Mouse (Mus musculus) mature B cell (primary cell): ENCODE data around the gene Sprr2f.

ENCODE experiments used
- in situ Hi-C: fragments of 300-500 bp; cut with MboI; formaldehyde crosslinking; loops from 2 replicates; pipeline ENCODE4 v1.14.3; 2019

Sprr2f gene

DNA sequence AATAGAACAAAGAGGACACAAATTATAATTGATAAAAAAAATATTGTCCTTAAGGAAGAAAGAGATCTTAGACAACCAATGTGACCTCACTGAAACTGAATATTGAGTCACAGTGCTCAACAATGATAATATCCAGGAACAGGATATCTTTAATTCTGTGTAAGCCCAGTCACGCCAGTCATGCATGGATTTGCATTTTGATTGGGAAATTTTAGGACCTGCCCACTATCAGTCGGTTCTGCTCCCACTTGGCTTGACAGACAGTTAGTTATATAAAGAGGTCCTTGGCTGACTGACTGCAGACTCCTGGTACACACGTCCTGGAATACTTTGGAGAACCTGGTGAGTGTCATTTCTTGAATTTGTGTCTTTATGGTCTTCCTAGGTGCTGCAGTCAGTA, at the start of gene Sprr2f:
Sprr2f (plus strand) TSS at position 301 of the 400 bp plus-strand sequence.
- in situ Hi-C loops = no loop called here

GRCm38 (mm10) chr3:92316320-92316719, 48.7 kb upstream of the Sprr2f start, which contains the start of gene Sprr2b:
Gene Sprr2b, plus strand, starts transcription at chr3:92316620.
- in situ Hi-C loops = no loop called here

DNA sequence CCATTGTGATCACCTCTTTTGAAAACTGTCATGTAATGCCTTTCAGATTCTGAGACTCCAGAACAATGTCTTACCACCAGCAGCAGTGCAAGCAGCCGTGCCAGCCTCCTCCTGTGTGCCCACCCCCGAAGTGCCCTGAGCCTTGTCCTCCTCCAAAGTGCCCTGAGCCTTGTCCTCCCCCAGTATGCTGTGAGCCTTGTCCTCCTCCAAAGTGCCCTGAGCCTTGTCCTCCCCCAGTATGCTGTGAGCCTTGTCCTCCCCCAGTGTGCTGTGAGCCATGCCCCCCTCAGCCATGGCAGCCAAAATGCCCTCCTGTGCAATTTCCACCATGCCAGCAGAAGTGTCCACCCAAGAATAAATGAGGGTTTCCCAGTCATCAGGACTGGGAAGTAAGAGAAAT, 47.6 kb upstream of the Sprr2f start:
- in situ Hi-C loops = no loop called here

GRCm38 (mm10) chr3:92336278-92336677, 28.7 kb upstream of the Sprr2f start:
- in situ Hi-C loops = no loop called here

- in situ Hi-C loops = no loop called here
These were observed 26.1 kb upstream of the Sprr2f start, which contains the start of gene Sprr2d for GRCm38 (mm10) chr3:92338840-92339239. Gene Sprr2d, plus strand, starts transcription at chr3:92339140.

DNA sequence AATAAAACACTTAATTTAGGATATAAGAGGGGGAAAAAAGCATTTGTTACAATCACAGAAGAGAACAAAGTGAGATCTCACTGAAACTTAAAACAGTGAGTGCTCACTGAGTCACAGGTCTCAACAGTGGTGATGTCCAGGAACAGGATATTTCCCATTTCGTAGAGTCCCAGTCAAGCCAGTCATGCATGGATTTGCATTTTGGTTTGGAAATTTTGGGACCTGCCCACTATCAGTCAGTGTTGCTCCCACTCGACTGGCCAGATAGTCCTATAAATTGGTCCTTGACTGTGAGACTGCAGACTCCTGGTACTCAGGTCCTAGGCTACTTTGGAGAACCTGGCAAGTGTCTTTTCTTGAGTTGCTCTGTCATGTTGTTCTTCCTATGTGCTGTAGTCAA, 13.1 kb upstream of the Sprr2f start, which contains the start of gene Sprr2e:
Sprr2e (plus strand) TSS at position 301 of the 400 bp plus-strand sequence.
- in situ Hi-C loops = no loop called here

DNA sequence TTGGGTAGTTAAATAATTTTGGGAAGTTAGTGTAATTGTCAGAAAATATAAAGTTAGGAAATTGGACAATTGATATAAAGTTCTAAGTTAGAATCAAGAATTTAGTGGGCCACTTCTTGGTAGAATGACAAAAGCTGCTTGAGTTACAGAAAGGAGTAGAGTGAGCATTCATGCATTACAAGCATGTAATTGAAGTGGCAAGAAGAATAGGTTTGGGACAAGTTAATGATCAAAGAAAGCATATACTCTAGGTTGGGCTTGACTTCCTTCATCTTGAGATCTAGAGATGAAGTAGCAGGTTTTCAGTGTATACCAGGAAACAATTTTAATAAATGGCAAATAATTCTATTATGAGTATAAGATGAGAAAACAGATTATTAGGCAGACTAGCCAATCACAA, 3.4 kb upstream of the Sprr2f start:
- in situ Hi-C loops = no loop called here

GRCm38 (mm10) chr3:92373613-92374012, 8.6 kb downstream of the Sprr2f start:
- in situ Hi-C loops = no loop called here

- in situ Hi-C loops = no loop called here
These were observed 20.4 kb downstream of the Sprr2f start, which contains the start of gene Sprr2h for GRCm38 (mm10) chr3:92385385-92385784. Gene Sprr2h, plus strand, starts transcription at chr3:92385685.

DNA sequence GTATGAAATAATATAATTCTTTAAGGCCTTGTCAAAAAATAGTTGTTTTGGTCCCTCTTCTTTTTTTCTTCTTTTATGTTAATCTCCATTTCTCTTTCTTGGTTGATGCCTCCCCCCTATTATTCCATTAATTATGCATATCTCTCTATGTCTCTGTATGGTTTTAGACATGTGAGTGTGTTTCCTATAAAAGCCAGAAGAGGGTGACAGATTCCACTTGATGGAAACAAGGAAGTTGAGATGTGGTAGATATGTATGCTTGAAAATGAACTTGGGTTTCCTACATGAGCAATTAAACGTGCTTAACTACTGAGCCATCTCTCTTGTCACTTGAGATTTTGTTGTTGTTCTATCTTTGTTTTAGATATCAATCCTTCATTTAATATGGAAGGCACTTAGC, 29.3 kb downstream of the Sprr2f start:
- in situ Hi-C loops = no loop called here

DNA sequence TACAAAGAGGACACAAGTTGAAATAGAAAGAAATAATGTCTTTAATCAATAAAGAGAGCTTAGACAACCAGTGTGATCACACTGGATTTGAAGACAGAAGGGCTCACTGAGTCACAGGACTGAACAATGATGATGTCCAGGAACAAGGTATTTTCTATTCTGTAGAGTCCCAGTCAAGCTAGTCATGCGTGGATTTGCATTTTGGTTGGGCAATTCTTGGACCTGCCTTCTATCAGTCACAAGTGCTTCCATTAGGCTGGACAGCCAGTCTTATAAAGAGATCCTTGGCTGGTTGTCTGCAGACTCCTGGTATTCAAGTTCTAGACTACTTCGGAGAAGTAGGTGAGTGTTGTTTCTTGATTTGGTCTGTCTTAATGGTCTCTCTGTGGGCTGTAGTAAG, 42.7 kb downstream of the Sprr2f start, which contains the start of gene Sprr2i:
Sprr2i (plus strand) TSS at position 301 of the 400 bp plus-strand sequence.
- in situ Hi-C loops = no loop called here
